ENCODE assay signal across 8 mouse cellular contexts in the genomic region with DNA sequence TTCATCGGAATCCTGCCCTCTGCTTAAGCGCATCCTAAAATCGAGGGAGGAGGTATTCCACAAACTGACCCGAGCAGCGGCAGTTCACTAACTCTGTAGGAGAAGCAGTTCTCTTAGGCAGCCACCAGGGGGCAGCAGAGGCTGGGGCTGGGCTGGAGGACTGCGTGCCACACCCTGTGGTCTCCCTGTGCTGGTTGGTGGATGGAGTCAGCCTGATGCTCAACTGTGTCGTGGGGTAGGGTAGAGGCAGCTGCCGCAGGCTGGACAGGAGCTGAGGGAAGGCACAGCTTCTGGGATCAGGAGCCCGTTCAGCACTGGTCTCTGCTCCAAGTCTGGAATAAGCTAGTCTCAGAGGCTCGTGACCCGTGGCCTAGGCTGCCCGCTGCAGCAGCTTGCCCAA. TPM values are rescaled to one million over a fixed set of nuclear protein-coding genes. Genes with fewer than 3 reads are reported as not detected.
DNase-seq lines count a peak whose midpoint lies in the region; ATAC-seq and TF ChIP-seq lines count a peak whose summit lies in the region.

No protein-coding gene starts in this region.

- peak overlapping the region; percentile 56 for H3K4me2 ChIP-seq in heart, embryonic 15.5 days
- peak overlapping the region; percentile 12; the same call in 1 of the 2 replicates for H3K4me2 ChIP-seq in liver, embryonic 16.5 days (ENCODE audit: low read depth, low read length)
- H3K4me2 ChIP-seq in neural tube, embryonic 12.5 days (replicated peaks): peak overlapping the region; percentile 18

- TF ChIP-seq CTCF in testis, adult 2 months (IDR thresholded peaks at IDR 0.05; ENCODE audit: control insufficient read depth, insufficient read depth, insufficient replicate concordance, low read depth, low read length): peak; percentile 99

- no peak overlapping the region for H3K9ac ChIP-seq in heart, embryonic 15.5 days
- no peak overlapping the region for H3K9ac ChIP-seq in liver, embryonic 16.5 days (ENCODE audit: low read depth, low read length)
- no peak overlapping the region for H3K9ac ChIP-seq in neural tube, embryonic 12.5 days

- peaks cover 2% of the 10 kb centered on the region; the same call in 1 of the 2 replicates for H3K9me3 ChIP-seq in forebrain, embryonic 10.5 days
- no peaks in the 10 kb centered on the region for H3K9me3 ChIP-seq in heart, embryonic 15.5 days (replicated peaks)
- no peaks in the 10 kb centered on the region for H3K9me3 ChIP-seq in liver, embryonic 16.5 days (replicated peaks; ENCODE audit: control insufficient read depth, low read length)
- H3K9me3 ChIP-seq in neural tube, embryonic 12.5 days: no peaks in the 10 kb centered on the region

- peak; percentile 12 for DNase-seq in c-Kit-negative CD71-positive TER-119-positive erythroid progenitor cells, embryonic 14.5 days (ENCODE audit: low read depth, low spot score)
- peak; percentile 91 for DNase-seq in forebrain, embryonic 10.5 days (ENCODE audit: extremely low spot score, low spot score)
- DNase-seq in kidney, postnatal 25 days: peak; percentile 67 to 89

- peaks cover 54% of the 10 kb centered on the region for H3K27me3 ChIP-seq in forebrain, embryonic 10.5 days (ENCODE audit: poor library complexity, severe bottlenecking)
- H3K27me3 ChIP-seq in heart, embryonic 15.5 days: peaks cover 7% of the 10 kb centered on the region; the same call in 1 of the 2 replicates
- no peaks in the 10 kb centered on the region for H3K27me3 ChIP-seq in liver, embryonic 16.5 days (ENCODE audit: control insufficient read depth, insufficient read depth, low read depth, low read length)
- H3K27me3 ChIP-seq in neural tube, embryonic 12.5 days (replicated peaks): no peaks in the 10 kb centered on the region
- no peaks in the 10 kb centered on the region for H3K27me3 ChIP-seq in testis, adult 2 months (ENCODE audit: control insufficient read depth, insufficient read depth, low read length)

- peak overlapping the region; percentile 48 for H3K27ac ChIP-seq in forebrain, embryonic 10.5 days
- H3K27ac ChIP-seq in heart, embryonic 15.5 days: no peak overlapping the region
- 0 out of 2 replicates have a peak overlapping the region, but pooled peaks have one; percentile 50 for H3K27ac ChIP-seq in liver, embryonic 16.5 days (ENCODE audit: low read length)
- no peak overlapping the region for H3K27ac ChIP-seq in neural tube, embryonic 12.5 days
- H3K27ac ChIP-seq in testis, adult 2 months (ENCODE audit: control insufficient read depth, insufficient read depth, low read depth, low read length): no peak overlapping the region

- peaks cover 51% of the 10 kb centered on the region for H3K4me1 ChIP-seq in forebrain, embryonic 10.5 days
- H3K4me1 ChIP-seq in heart, embryonic 15.5 days (replicated peaks): peaks cover 36% of the 10 kb centered on the region
- peaks cover 10% of the 10 kb centered on the region for H3K4me1 ChIP-seq in liver, embryonic 16.5 days (ENCODE audit: control insufficient read depth, low read depth, low read length)
- peaks cover 8% of the 10 kb centered on the region; the same call in 1 of the 2 replicates for H3K4me1 ChIP-seq in neural tube, embryonic 12.5 days
- peaks cover 7% of the 10 kb centered on the region for H3K4me1 ChIP-seq in testis, adult 2 months (ENCODE audit: control insufficient read depth, insufficient read depth, low read length)

- peak; percentile 33; the same call in 1 of the 2 replicates for TF ChIP-seq POLR2A in testis, adult 2 months (IDR thresholded peaks at IDR 0.05; ENCODE audit: control insufficient read depth, low read depth, low read length)

- 20% methylated on average over 12 of the region's 12 CpGs for WGBS in forebrain, embryonic 10.5 days
- WGBS in heart, embryonic 15.5 days: 20% methylated on average over 12 of the region's 12 CpGs
- WGBS in liver, embryonic 16.5 days (ENCODE audit: insufficient replicate concordance): 19% methylated on average over 12 of the region's 12 CpGs
- WGBS in neural tube, embryonic 12.5 days: 19% methylated on average over 12 of the region's 12 CpGs

- peak; percentile 78 for ATAC-seq in CD4-positive, CD25-positive, alpha-beta regulatory T cell, adult 4 months
- ATAC-seq in heart, embryonic 15.5 days (replicated peaks; ENCODE audit: insufficient number of reproducible peaks, insufficient read depth, low FRiP score, low read depth): peak; percentile 58
- ATAC-seq in liver, embryonic 16.5 days (ENCODE audit: low read depth): peak; percentile 58
- ATAC-seq in neural tube, embryonic 12.5 days (ENCODE audit: low FRiP score, low read depth): peak; percentile 79

- H3K4me3 ChIP-seq in forebrain, embryonic 10.5 days: peak overlapping the region; percentile 36
- peak overlapping the region; percentile 23 for H3K4me3 ChIP-seq in heart, embryonic 15.5 days
- H3K4me3 ChIP-seq in liver, embryonic 16.5 days (ENCODE audit: low read depth, low read length): no peak overlapping the region
- H3K4me3 ChIP-seq in neural tube, embryonic 12.5 days: no peak overlapping the region
- H3K4me3 ChIP-seq in testis, adult 2 months (ENCODE audit: control insufficient read depth, low read depth, low read length): peak overlapping the region; percentile 54

- H3K36me3 ChIP-seq in forebrain, embryonic 10.5 days (replicated peaks): no peaks in the 10 kb centered on the region
- no peaks in the 10 kb centered on the region for H3K36me3 ChIP-seq in heart, embryonic 15.5 days
- H3K36me3 ChIP-seq in liver, embryonic 16.5 days (ENCODE audit: control insufficient read depth, insufficient read depth): no peaks in the 10 kb centered on the region
- no peaks in the 10 kb centered on the region for H3K36me3 ChIP-seq in neural tube, embryonic 12.5 days
- H3K36me3 ChIP-seq in testis, adult 2 months (ENCODE audit: control insufficient read depth, insufficient read depth, low read length): no peaks in the 10 kb centered on the region

RNA-seq across cellular contexts. Expression of a gene that starts 27.7 kb away (rescaled TPM):
- polyA plus RNA-seq in CD4-positive, CD25-positive, alpha-beta regulatory T cell, adult 4 months (2017; shearing (Covaris generic)): under 1 TPM in 1 of 2 experiments, not detected in 1; 0.34 TPM
- 3.3 and 3.7 TPM in 2 replicates for polyA plus RNA-seq in forebrain, embryonic 10.5 days (2016; fragmentation: Nextera tagmentation; extraction: Ambion mirVana)
- 2.7 and 4.2 TPM in 2 replicates for polyA plus RNA-seq in heart, embryonic 15.5 days (2015; fragmentation: Nextera tagmentation; extraction: Ambion mirVana)
- 0.53 and 0.93 TPM in 2 replicates for polyA plus RNA-seq in liver, embryonic 16.5 days (2015; fragmentation: Nextera tagmentation; extraction: Ambion mirVana)
- 2.7 and 3.0 TPM in 2 replicates for polyA plus RNA-seq in neural tube, embryonic 12.5 days (2016; fragmentation: Nextera tagmentation; extraction: Ambion mirVana)
- polyA plus RNA-seq in testis, adult 2 months (2012; rRNA removed): 0.75 and 0.83 TPM in 2 replicates

RNA-seq across cellular contexts. Expression of a gene that starts 34.0 kb away (rescaled TPM):
- polyA plus RNA-seq in CD4-positive, CD25-positive, alpha-beta regulatory T cell, adult 4 months (2017; shearing (Covaris generic)): not detected
- 1.3 and 2.2 TPM in 2 replicates for polyA plus RNA-seq in forebrain, embryonic 10.5 days (2016; fragmentation: Nextera tagmentation; extraction: Ambion mirVana)
- polyA plus RNA-seq in heart, embryonic 15.5 days (2015; fragmentation: Nextera tagmentation; extraction: Ambion mirVana): 3.2 and 5.7 TPM in 2 replicates
- 1.1 and 1.3 TPM in 2 replicates for polyA plus RNA-seq in liver, embryonic 16.5 days (2015; fragmentation: Nextera tagmentation; extraction: Ambion mirVana)
- 1.6 and 3.1 TPM in 2 replicates for polyA plus RNA-seq in neural tube, embryonic 12.5 days (2016; fragmentation: Nextera tagmentation; extraction: Ambion mirVana)
- polyA plus RNA-seq in testis, adult 2 months (2012; rRNA removed): 0.65 and 1.3 TPM in 2 replicates

RNA-seq across cellular contexts. Expression of a gene that starts 59.5 kb away (rescaled TPM):
- polyA plus RNA-seq in CD4-positive, CD25-positive, alpha-beta regulatory T cell, adult 4 months (2017; shearing (Covaris generic)): 1 to 10 TPM; 3.0 to 4.7 TPM
- 7.3 and 7.8 TPM in 2 replicates for polyA plus RNA-seq in forebrain, embryonic 10.5 days (2016; fragmentation: Nextera tagmentation; extraction: Ambion mirVana)
- polyA plus RNA-seq in heart, embryonic 15.5 days (2015; fragmentation: Nextera tagmentation; extraction: Ambion mirVana): 1.9 and 3.2 TPM in 2 replicates
- polyA plus RNA-seq in liver, embryonic 16.5 days (2015; fragmentation: Nextera tagmentation; extraction: Ambion mirVana): 0.99 and 1.6 TPM in 2 replicates
- polyA plus RNA-seq in neural tube, embryonic 12.5 days (2016; fragmentation: Nextera tagmentation; extraction: Ambion mirVana): 5.5 TPM in 2 replicates
- 2.3 and 2.9 TPM in 2 replicates for polyA plus RNA-seq in testis, adult 2 months (2012; rRNA removed)

Comparison
In these comparisons a context has a peak if more than half of its experiments do, and no peak if none do; other contexts are left out.
1. DNase-seq: peak in every context shown above with its lines; median percentile 91 in forebrain, embryonic 10.5 days; 78 in kidney, postnatal 25 days; 12 in c-Kit-negative CD71-positive TER-119-positive erythroid progenitor cells, embryonic 14.5 days.
2. H3K27ac ChIP-seq: peak in forebrain, embryonic 10.5 days (single experiment) and liver, embryonic 16.5 days (single experiment); none in heart, embryonic 15.5 days (single experiment), neural tube, embryonic 12.5 days (single experiment) and testis, adult 2 months (single experiment).
3. H3K4me3 ChIP-seq: peak in forebrain, embryonic 10.5 days (single experiment), heart, embryonic 15.5 days (single experiment) and testis, adult 2 months (single experiment); none in liver, embryonic 16.5 days (single experiment) and neural tube, embryonic 12.5 days (single experiment).
4. Peak in every context shown above with its lines, with median percentiles within 50 percentile points of each other: ATAC-seq and H3K4me2 ChIP-seq.